Mouse (Mus musculus) liver, embryonic 12.5 days (tissue): ENCODE results near the gene Syn3. TPM values are rescaled to one million over a fixed set of nuclear protein-coding genes. Genes with fewer than 3 reads are reported as not detected.

Source experiments
- ATAC-seq: fragments of 200-750 bp; cut with Nextera tagmentation; 2 replicates; pipeline ENCODE4 v1.8.0; 2017; ENCODE audit warnings: moderate number of reproducible peaks, mild to moderate bottlenecking, moderate library complexity
- H3K27ac ChIP-seq: fragments of 300-500 bp; sonication (generic); 2 replicates; pipeline ENCODE4 v1.5.1; 2016; ENCODE audit warnings: mild to moderate bottlenecking
- H3K27me3 ChIP-seq: fragments of 300-500 bp; sonication (generic); replicated peaks from 2 replicates; pipeline ENCODE4 v1.6.1; 2016; ENCODE audit warnings: mild to moderate bottlenecking, moderate library complexity
- H3K36me3 ChIP-seq: fragments of 300-500 bp; sonication (generic); 2 replicates; pipeline ENCODE4 v1.6.1; 2016; ENCODE audit warnings: mild to moderate bottlenecking, moderate library complexity
- H3K4me1 ChIP-seq: fragments of 300-500 bp; sonication (generic); 2 replicates; pipeline ENCODE4 v1.6.1; 2016
- H3K4me2 ChIP-seq: fragments of 300-500 bp; sonication (generic); 2 replicates; pipeline ENCODE4 v1.6.1; 2016; ENCODE audit warnings: mild to moderate bottlenecking, moderate library complexity
- H3K4me3 ChIP-seq: fragments of 300-500 bp; sonication (generic); 2 replicates; pipeline ENCODE4 v1.5.1; 2016; ENCODE audit warnings: mild to moderate bottlenecking, moderate library complexity
- H3K9ac ChIP-seq: fragments of 300-500 bp; sonication (generic); 2 replicates; pipeline ENCODE4 v1.6.1; 2016; ENCODE audit warnings: mild to moderate bottlenecking, moderate library complexity
- H3K9me3 ChIP-seq: fragments of 300-500 bp; sonication (generic); replicated peaks from 2 replicates; pipeline ENCODE4 v1.6.1; 2016; ENCODE audit warnings: mild to moderate bottlenecking, moderate library complexity
- WGBS: fragments of 180-500 bp; shearing (Covaris S2); methylation state at CpG from one replicate; pipeline ENCODE4 v1.1.7; 2016; ENCODE audit not compliant: insufficient replicate concordance; 5-methylcytosine and 5-hydroxymethylcytosine counted together
- polyA plus RNA-seq: library from polyadenylated mRNA; unstranded; fragments of >200 nt; fragmentation: Nextera tagmentation; extraction: Ambion mirVana; gene quantifications from 2 replicates; pipeline ENCODE4 v1.2.1, GENCODE M21; 2016

Syn3 gene
- polyA plus RNA-seq, 1 experiment from 2014 or later: 0.57 TPM

- Histone ChIP-seq H3K27ac (no peak overlapping the region), H3K4me1 (no peaks in the 10 kb centered on the region), H3K9me3 (no peaks in the 10 kb centered on the region), H3K4me3 (no peak overlapping the region), H3K4me2 (no peak overlapping the region), H3K36me3 (no peaks in the 10 kb centered on the region), H3K27me3 (no peaks in the 10 kb centered on the region), H3K9ac (no peak overlapping the region)
- ATAC-seq: no peak
- 55% methylated on average over 4 of the region's 4 CpGs for WGBS
Observed at GRCm38 (mm10) chr10:86212062-86212461, 286.6 kb downstream of the Syn3 start.

DNA sequence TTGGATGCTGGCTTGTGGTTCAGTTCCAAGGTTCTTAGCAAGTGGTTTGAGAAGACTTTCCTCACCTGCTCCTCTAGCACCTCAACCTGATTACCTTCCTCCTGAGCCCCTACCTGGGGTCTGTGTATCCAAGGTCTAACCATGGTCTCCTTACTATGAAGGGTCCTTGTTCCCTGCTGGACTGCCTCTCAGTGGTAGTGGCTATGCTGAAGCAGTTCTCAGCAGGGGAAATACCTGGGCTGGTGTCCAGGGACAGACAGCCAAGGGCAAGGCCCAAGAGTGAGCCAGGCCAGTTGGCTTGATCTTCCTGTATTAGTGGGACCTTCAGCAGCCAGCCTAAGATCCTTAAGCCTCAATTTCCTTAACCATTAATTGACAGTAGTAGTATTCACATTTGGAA lies 294.8 kb downstream of the Syn3 start:
- no peak for ATAC-seq
- H3K4me2 ChIP-seq: no peak overlapping the region
- no peaks in the 10 kb centered on the region for H3K27me3 ChIP-seq
- H3K9ac ChIP-seq: no peak overlapping the region
- H3K36me3 ChIP-seq: no peaks in the 10 kb centered on the region
- no peak overlapping the region for H3K27ac ChIP-seq
- no peak overlapping the region for H3K4me3 ChIP-seq
- H3K9me3 ChIP-seq: no peaks in the 10 kb centered on the region
- H3K4me1 ChIP-seq: no peaks in the 10 kb centered on the region

GRCm38 (mm10) chr10:86203175-86203574 lies 295.5 kb downstream of the Syn3 start:
- no peaks in the 10 kb centered on the region for H3K4me1 ChIP-seq
- no peak overlapping the region for H3K9ac ChIP-seq
- no peak overlapping the region for H3K4me3 ChIP-seq
- no peaks in the 10 kb centered on the region for H3K9me3 ChIP-seq
- no peaks in the 10 kb centered on the region for H3K36me3 ChIP-seq
- whole genome bisulfite sequencing: 67% methylated on average over 6 of the region's 6 CpGs
- no peaks in the 10 kb centered on the region for H3K27me3 ChIP-seq
- ATAC-seq: no peak
- no peak overlapping the region for H3K27ac ChIP-seq
- no peak overlapping the region for H3K4me2 ChIP-seq

DNA sequence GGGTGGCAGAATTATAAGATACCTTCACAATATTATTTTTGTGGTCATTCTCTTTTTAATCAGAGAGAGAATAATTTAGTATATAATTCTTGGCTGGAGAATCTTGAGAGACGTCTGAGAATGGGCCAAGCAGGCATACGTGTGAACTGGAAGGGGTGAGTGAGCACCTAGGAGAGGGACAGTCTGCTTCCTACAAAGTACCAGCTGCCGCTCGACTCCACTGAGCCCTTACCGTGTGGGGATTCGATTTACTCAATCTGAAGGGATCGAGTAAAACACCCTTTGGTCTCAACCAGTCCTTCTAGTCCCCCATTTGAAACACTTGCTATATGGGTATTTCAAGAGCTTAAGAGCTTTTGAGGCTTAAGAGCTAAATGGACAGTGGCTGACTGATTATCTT lies 296.9 kb downstream of the Syn3 start:
- H3K27me3 ChIP-seq: no peaks in the 10 kb centered on the region
- no peak overlapping the region for H3K4me2 ChIP-seq
- 71% methylated on average over 7 of the region's 7 CpGs for WGBS
- no peak overlapping the region for H3K4me3 ChIP-seq
- H3K4me1 ChIP-seq: no peaks in the 10 kb centered on the region
- H3K36me3 ChIP-seq: no peaks in the 10 kb centered on the region
- H3K27ac ChIP-seq: no peak overlapping the region
- ATAC-seq: no peak
- no peaks in the 10 kb centered on the region for H3K9me3 ChIP-seq
- H3K9ac ChIP-seq: no peak overlapping the region

DNA sequence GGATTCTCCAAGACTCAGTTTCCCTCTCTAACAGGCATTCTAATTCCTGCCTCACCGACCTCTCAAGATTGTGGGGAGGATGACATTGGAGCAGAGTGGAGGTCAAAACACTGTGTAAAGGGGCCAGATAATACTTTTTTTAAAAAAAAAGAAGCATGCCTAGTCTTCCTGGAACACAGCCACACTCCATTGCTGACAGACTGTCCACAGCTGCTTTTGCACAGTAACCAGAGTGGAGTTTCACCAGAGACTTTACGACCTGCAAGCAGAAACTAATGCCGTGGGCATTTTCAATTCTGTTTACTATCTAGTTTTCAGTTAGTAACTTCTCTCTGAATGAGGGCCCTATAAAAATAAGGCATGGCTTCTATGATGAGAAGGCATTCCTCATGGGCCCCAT lies 297.7 kb downstream of the Syn3 start:
- H3K4me3 ChIP-seq: no peak overlapping the region
- no peak overlapping the region for H3K4me2 ChIP-seq
- no peak for ATAC-seq
- H3K27ac ChIP-seq: no peak overlapping the region
- no peaks in the 10 kb centered on the region for H3K36me3 ChIP-seq
- H3K9me3 ChIP-seq: no peaks in the 10 kb centered on the region
- no peak overlapping the region for H3K9ac ChIP-seq
- H3K4me1 ChIP-seq: no peaks in the 10 kb centered on the region
- H3K27me3 ChIP-seq: no peaks in the 10 kb centered on the region
- WGBS: 69% methylated on average over 3 of the region's 3 CpGs

DNA sequence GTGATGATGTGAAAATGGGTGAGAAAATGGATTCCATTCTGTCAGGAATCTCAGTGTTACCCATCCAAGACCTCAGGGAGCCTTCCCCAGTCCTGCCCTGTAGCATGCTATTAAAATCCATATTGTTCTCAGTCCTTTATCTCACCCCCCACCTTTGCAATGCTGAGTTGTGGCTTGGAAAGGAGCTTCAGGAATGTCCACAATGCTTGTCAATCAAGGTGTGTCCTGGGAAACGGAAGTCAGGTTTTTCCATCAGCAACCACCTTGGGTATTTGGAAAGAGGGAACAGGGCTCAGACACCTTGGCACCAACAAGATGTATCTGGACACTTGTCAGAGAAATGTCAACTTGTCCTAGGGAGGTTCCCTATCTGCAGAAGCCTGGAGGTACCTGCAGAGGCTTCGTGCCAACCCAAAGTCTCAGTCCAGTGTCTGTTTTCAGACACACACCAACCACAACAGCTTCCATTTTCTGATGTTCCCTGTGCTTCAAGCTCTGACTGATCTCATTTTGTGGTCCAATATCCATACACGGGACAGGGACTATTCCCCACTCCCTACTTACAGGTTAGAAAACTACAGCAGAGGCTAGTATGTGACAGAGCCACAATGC lies 302.2 kb downstream of the Syn3 start:
- no peak overlapping the region for H3K4me2 ChIP-seq
- no peaks in the 10 kb centered on the region for H3K27me3 ChIP-seq
- H3K9me3 ChIP-seq: no peaks in the 10 kb centered on the region
- no peak overlapping the region for H3K27ac ChIP-seq
- no peak for ATAC-seq
- H3K4me1 ChIP-seq: no peaks in the 10 kb centered on the region
- no peaks in the 10 kb centered on the region for H3K36me3 ChIP-seq
- no peak overlapping the region for H3K9ac ChIP-seq
- 58% methylated on average over 3 of the region's 3 CpGs for whole genome bisulfite sequencing
- no peak overlapping the region for H3K4me3 ChIP-seq

DNA sequence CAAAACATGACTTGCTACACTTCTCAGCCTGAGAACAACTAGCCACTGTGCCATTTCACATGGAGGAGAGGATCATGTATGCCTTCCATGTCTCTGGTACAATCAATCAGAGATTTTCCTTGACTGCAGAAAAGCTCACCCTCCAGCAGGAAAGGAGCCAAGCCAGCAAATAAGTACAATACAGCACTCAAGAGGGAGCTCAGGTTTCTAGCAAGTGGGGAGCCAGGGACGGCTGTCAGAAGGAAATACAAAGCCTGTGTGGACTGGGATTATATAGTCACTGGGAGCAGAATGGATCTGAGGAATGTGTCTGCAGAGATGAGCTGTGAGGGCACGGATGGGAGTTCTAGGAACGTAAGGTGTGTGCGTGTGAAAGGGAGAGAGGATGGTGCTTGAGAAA lies 304.0 kb downstream of the Syn3 start:
- no peaks in the 10 kb centered on the region for H3K9me3 ChIP-seq
- no peak overlapping the region for H3K27ac ChIP-seq
- ATAC-seq: no peak
- 72% methylated on average over 4 of the region's 4 CpGs for WGBS
- H3K27me3 ChIP-seq: no peaks in the 10 kb centered on the region
- H3K9ac ChIP-seq: no peak overlapping the region
- no peaks in the 10 kb centered on the region for H3K4me1 ChIP-seq
- no peak overlapping the region for H3K4me2 ChIP-seq
- no peaks in the 10 kb centered on the region for H3K36me3 ChIP-seq
- no peak overlapping the region for H3K4me3 ChIP-seq

DNA sequence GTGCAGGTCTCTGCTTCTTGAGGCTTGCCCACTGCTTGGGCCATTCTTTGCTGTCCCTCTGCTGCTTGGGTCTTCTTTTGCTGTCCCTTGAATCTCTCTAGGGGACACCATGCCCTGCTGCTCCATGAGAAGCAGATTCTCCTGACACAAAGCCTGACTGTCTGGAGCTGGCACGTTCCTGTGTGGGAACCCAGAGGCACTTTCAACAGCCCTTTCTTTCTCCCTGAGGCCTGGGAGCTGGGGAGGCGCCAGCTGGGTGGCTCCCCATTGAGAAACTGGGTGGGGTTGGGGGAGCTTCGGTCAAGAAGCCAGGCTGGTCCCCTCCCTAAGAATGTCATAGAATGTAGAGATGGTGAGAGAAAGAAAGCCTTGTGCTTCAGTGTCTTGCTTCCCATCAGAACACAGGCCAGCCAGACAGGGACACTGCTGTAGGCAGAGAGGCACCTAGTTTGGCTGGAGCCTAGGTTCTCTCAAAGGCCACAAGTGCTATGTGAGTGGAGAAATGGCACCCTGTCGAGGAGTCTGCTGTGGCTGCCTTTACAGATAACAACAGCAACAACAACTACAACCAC lies 304.7 kb downstream of the Syn3 start:
- no peak overlapping the region for H3K4me3 ChIP-seq
- no peak overlapping the region for H3K4me2 ChIP-seq
- H3K9me3 ChIP-seq: no peaks in the 10 kb centered on the region
- no peaks in the 10 kb centered on the region for H3K4me1 ChIP-seq
- H3K27me3 ChIP-seq: no peaks in the 10 kb centered on the region
- no peaks in the 10 kb centered on the region for H3K36me3 ChIP-seq
- H3K9ac ChIP-seq: no peak overlapping the region
- H3K27ac ChIP-seq: no peak overlapping the region
- 43% methylated on average over 4 of the region's 4 CpGs for WGBS
- ATAC-seq: no peak

DNA sequence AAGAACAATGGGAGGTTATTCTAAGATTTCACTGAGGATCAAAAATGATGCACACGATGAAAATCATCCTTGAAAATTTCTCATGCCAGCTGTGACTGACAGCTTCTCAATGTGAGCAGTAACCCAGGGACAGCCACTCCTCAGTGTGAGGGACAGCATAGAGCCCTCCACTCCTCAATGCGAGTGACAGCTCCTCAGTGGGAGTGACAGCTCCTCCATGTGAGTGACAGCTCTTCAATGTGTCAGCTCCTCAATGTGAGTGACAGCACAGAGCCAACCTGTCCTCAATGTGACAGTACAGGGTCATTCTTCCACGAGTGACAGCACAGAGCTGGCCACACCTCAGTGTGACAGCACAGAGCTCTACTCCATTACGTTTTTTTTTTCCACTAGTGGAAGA lies 310.1 kb downstream of the Syn3 start:
- no peaks in the 10 kb centered on the region for H3K36me3 ChIP-seq
- no peaks in the 10 kb centered on the region for H3K9me3 ChIP-seq

GRCm38 (mm10) chr10:86187881-86188280 lies 310.8 kb downstream of the Syn3 start:
- no peak overlapping the region for H3K9ac ChIP-seq
- H3K36me3 ChIP-seq: no peaks in the 10 kb centered on the region
- H3K4me2 ChIP-seq: no peak overlapping the region
- no peak overlapping the region for H3K4me3 ChIP-seq
- no peaks in the 10 kb centered on the region for H3K9me3 ChIP-seq
- H3K27ac ChIP-seq: no peak overlapping the region
- ATAC-seq: no peak
- H3K4me1 ChIP-seq: no peaks in the 10 kb centered on the region
- WGBS: 63% methylated on average over 5 of the region's 5 CpGs
- H3K27me3 ChIP-seq: no peaks in the 10 kb centered on the region

More for the DNA sequence above, 310.1 kb downstream of the Syn3 start:
- H3K4me3 ChIP-seq: no peak overlapping the region
- ATAC-seq: no peak
- no peak overlapping the region for H3K27ac ChIP-seq
- WGBS: 49% methylated on average over 4 of the region's 4 CpGs
- H3K9ac ChIP-seq: no peak overlapping the region
- no peaks in the 10 kb centered on the region for H3K4me1 ChIP-seq
- H3K4me2 ChIP-seq: no peak overlapping the region
- H3K27me3 ChIP-seq: no peaks in the 10 kb centered on the region

DNA sequence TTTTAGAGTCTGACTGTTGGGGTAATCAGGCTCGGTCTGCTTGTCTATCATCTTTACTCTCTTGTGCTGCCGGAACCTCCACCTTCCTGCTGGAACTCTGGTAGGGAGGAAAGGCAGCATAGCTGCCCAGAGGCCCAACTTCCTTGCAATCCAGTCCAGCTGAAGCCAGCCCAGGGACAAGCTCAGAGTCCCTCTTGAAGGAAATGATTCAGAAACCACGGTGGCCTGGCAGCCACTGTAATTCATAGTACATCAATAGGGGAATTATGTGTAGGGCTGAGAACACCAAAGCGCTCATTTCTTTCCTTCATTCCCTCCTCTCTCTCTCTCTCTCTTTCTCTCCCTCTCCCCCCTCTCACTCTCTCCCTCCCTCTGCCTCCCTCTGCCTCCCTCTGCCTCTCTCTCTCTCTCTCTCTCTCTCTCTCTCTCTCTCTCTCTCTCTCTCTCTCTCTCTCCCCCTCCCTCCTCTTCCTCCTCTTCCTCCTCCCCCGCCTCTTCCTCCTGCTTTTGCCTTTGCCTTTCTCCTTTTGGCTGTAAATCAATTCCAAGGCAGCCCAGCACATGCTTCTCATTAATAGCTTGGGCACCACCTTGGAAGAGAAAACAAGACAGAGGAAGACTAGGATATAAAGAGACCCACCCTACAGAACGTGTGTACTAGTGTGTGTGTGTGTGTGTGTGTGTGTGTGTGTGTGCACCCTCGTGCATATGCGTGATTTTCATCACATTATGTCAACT lies 315.4 kb downstream of the Syn3 start:
- 36% methylated on average over 8 of the region's 8 CpGs for WGBS
- H3K27ac ChIP-seq: no peak overlapping the region
- H3K4me3 ChIP-seq: no peak overlapping the region
- H3K4me2 ChIP-seq: no peak overlapping the region
- no peaks in the 10 kb centered on the region for H3K27me3 ChIP-seq
- H3K9ac ChIP-seq: no peak overlapping the region
- no peaks in the 10 kb centered on the region for H3K4me1 ChIP-seq
- H3K36me3 ChIP-seq: no peaks in the 10 kb centered on the region
- no peaks in the 10 kb centered on the region for H3K9me3 ChIP-seq
- ATAC-seq: no peak

- Histone ChIP-seq H3K4me2 (no peak overlapping the region), H3K9me3 (no peaks in the 10 kb centered on the region), H3K27ac (no peak overlapping the region), H3K4me1 (no peaks in the 10 kb centered on the region), H3K4me3 (no peak overlapping the region), H3K9ac (no peak overlapping the region), H3K36me3 (no peaks in the 10 kb centered on the region), H3K27me3 (no peaks in the 10 kb centered on the region)
- 31% methylated on average over 3 of the region's 3 CpGs for whole genome bisulfite sequencing
- ATAC-seq: no peak
Observed at GRCm38 (mm10) chr10:86182183-86182805, 316.4 kb downstream of the Syn3 start.
